Mouse (Mus musculus): ENCODE results near the gene Tapbp.
"Not testable (repeated sequence)": the region's sequence is repeated elsewhere in the genome, so short reads cannot be mapped to it uniquely, and the experiment has no call there.

- TF ChIP-seq CTCF (IDR thresholded peaks at IDR 0.05; ENCODE audit: extremely low read depth, insufficient read length, insufficient replicate concordance, low read depth, low read length); POLR2A (IDR thresholded peaks at IDR 0.05; ENCODE audit: low read depth, low read length): not testable (repeated sequence)
Measured at GRCm38 (mm10) chr17:33898193-33898592, 17.5 kb upstream of the Tapbp start.
